Mouse (Mus musculus) heart, adult 8-10 months (tissue): Measurements from ENCODE around the gene Nab2. TPM values are rescaled to one million over a fixed set of nuclear protein-coding genes. Genes with fewer than 3 reads are reported as not detected.

Experiments used
- DNase-seq: peaks from one replicate; pipeline ENCODE4 v3.0.0; 2022; ENCODE audit warnings: low spot score
- total RNA-seq, 4 experiments: library from RNA; stranded (reverse); gene quantifications; 2 replicates each; pipeline ENCODE4 v1.2.4; 2022

Nab2 gene
- total RNA-seq, 4 experiments from 2014 or later, result 5.0 to 10.3 (median 6.6) TPM

- no peak for DNase-seq
These were observed 52.8 kb downstream of the Nab2 start for GRCm38 (mm10) chr10:127615591-127615990.

- no peak for DNase-seq
These were observed 53.4 kb downstream of the Nab2 start for GRCm38 (mm10) chr10:127615034-127615374.

GRCm38 (mm10) chr10:127614236-127615033, 53.9 kb downstream of the Nab2 start:
- DNase-seq, result no peak

- DNase-seq, result no peak
These were observed 56.1 kb downstream of the Nab2 start for GRCm38 (mm10) chr10:127612079-127612775.

Other genes with a start within 250 kb of the Nab2 start
- gene Stac3, start 166.9 kb downstream of the Nab2 start, total RNA-seq, result 1 to 10 TPM in 1 of 4 experiments, under 1 TPM in 2, not detected in 1; 0.66 to 1.5 (median 0.76) TPM
- 10 to 100 TPM; 17.2 to 26.5 (median 21.6) TPM for gene Ndufa4l2, start 153.6 kb downstream of the Nab2 start, total RNA-seq
- gene Shmt2, start 146.1 kb downstream of the Nab2 start, total RNA-seq, result 10 to 100 TPM; 41.6 to 48.4 (median 44.5) TPM
- gene Nxph4, start 134.0 kb downstream of the Nab2 start, total RNA-seq, result under 1 TPM; 0.22 to 0.66 (median 0.50) TPM
- gene Lrp1, start 47.4 kb downstream of the Nab2 start, total RNA-seq, result 10 to 100 TPM; 64.0 to 88.9 (median 74.0) TPM
- gene Stat6, start 25.6 kb downstream of the Nab2 start, total RNA-seq, result 10 to 100 TPM; 38.4 to 43.7 (median 43.2) TPM
- 1 to 10 TPM; 3.0 to 5.1 (median 3.6) TPM for gene Nemp1, start 1.7 kb downstream of the Nab2 start, total RNA-seq
- under 1 TPM in 1 of 4 experiments, not detected in 3; 0.08 TPM for gene Myo1a, start 36.6 kb upstream of the Nab2 start, total RNA-seq
- not detected for gene Tac2, start 55.9 kb upstream of the Nab2 start, total RNA-seq
- 1 to 10 TPM; 6.4 to 7.9 (median 7.5) TPM for gene Zbtb39, start 71.0 kb upstream of the Nab2 start, total RNA-seq
- 1 to 10 TPM; 3.8 to 4.8 (median 4.2) TPM for gene Gpr182, start 83.2 kb upstream of the Nab2 start, total RNA-seq
- gene Rdh1, start 91.2 kb upstream of the Nab2 start, total RNA-seq, result under 1 TPM in 1 of 4 experiments, not detected in 3; 0.06 TPM
- gene Rdh16f1, start 91.2 kb upstream of the Nab2 start, total RNA-seq, result under 1 TPM in 1 of 4 experiments, not detected in 3; 0.22 TPM
- gene Rdh9, start 107.8 kb upstream of the Nab2 start, total RNA-seq, result under 1 TPM in 2 of 4 experiments, not detected in 2; 0.09 to 0.22 TPM
- not detected for gene Rdh16, start 132.6 kb upstream of the Nab2 start, total RNA-seq
- gene Rdh19, start 181.4 kb upstream of the Nab2 start, total RNA-seq, result not detected
- gene Rdh16f2, start 197.9 kb upstream of the Nab2 start, total RNA-seq, result not detected
- under 1 TPM in 1 of 4 experiments, not detected in 3; 0.19 TPM for gene Rdh7, start 220.2 kb upstream of the Nab2 start, total RNA-seq
- not detected for gene Sdr9c7, start 229.9 kb upstream of the Nab2 start, total RNA-seq